Mouse (Mus musculus): ENCODE data around the gene Mdc1.

Gene Mdc1

DNA sequence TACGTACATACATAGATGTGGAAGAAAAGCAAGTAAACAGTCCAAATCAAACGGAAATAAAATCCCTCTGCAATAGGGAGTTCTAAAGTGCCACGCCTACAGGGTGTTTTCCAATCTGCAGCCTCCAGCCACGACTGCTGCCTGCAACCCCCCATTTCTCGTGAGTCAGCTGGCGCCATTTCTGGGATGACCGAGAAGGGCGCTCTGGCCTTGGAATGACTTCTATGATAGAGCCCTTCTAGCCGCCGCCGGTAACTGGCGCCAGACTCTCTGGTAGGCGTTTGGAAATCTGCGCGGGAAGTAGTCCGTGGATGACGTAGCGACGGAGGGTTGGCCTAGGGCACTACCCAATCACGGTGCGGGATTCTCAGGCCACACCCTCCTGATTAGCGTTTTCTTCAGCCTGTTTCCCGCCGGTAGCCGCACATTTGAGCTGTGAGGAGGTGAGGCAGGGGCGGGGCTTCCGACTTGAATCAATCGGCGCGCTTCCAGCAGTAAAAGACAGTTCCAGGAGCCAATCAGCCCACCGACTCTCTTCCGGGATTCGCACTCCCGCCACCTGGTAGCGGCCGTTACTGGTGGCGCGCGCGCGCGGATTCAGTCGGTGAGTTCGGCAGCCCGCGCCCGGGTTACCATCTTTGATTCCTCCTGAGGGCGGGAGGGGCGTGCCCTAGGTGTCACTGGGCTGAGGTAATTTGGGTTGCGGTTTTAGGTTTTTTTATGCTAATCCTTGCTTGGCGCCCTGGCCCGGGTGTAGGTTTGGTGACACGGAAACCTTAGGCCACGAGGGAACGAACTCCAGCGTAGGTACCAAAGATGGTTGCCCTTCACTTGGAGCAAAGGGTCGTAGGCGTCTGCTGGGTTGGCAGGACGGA is at the start of gene Mdc1:
Gene Mdc1 (plus strand): TSS at position 440 of the 875 bp plus-strand sequence.
- peak; percentile 100 for DNase-seq (ENCODE audit: low read depth, low spot score)

DNA sequence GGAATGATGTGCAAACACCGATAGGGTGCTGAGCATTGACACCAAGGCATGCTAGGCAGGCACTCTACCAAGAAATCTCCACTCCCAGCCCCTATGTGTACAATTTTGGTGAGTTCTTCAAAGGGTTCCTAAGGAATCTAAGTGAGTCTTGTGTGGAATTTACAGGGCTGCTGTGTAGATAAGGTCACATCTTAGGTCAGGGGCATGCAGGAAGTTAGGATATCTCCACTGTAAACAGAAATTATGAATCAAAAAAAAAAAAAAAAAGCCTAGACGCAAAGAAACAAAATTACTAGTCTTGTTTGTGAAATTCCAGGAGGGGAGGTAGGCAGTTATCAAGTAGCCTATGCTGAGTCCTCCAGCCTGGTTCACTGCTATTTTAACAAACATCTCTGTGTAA is 48.5 kb upstream of the Mdc1 start:
- no peak for DNase-seq (ENCODE audit: low read depth, low spot score)

DNA sequence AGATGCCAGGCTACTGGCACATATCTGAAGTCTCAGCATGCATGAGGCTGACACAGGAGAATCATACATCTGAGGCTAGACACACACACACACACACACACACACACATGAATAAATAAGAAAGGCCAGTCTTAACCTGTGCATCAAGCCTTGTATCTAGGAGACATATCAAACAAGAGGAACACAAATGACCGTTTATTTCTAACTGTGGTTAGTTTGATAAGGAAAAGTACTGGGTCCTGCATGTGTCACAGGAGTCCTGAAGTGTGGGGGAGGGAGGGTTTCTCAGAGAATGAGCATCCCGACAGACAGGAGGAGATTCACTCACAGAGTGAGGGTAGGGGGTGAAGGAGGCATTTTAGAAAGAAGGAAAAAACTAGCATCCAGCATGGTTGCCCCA is 46.2 kb upstream of the Mdc1 start:
- no peak for DNase-seq (ENCODE audit: low read depth, low spot score)

DNA sequence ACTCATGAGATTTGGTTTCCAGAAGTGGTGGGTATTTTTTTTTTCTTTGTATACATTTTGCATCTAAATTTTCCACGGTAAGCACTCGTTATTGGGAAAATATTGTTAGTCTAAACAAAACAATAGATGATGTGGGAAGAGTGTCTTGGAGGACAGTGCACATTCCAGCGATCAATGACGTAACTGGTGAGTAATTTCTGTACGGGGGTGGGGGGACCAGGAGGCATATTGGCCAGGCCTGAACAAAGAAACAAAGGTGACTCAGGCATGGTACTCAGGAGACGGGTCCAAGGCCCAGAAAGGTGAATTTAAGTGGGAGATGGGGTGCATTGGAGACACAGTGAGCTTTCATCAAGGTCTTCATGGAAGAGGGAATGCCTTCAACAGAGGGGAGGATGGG is 45.7 kb upstream of the Mdc1 start:
- DNase-seq (ENCODE audit: low read depth, low spot score): no peak

DNA sequence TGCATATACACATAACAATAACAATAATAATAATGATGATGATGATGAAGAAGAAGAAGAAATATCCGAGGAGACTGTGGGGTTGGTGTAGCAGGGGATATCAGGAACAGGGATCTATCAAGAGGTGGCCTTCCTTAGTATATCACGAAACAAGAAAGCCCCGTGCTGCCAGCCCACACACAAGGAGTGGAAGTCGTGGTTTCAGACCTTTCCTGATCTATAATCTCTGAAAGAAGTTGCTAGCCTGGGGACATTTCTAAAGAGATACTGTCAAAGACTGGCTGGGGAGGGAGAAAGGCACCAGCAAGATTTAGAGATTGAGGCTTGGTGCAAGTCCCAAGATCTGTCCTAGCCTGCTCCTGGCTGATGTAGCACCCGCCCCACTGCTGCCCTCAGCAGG is 44.5 kb upstream of the Mdc1 start:
- DNase-seq (ENCODE audit: low read depth, low spot score): no peak

DNA sequence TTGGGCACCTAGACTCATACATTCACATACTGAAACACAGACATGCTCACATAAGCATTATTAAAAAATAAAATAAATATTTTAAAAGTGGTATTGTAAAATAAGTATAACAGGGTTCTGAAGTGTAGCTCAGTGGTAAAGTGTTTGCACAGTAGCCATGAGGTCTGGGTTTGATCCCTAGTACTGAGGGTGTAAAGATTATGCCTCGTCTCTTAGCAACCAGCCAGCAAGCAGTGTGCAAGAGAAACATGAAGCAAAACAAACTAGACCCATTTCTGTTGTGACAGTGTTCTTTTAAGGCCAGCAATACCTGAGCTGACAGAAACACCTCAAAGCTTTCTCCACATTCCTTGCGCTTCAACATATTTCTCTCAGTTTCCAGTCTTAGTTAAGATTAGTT is 40.4 kb upstream of the Mdc1 start:
- no peak for DNase-seq (ENCODE audit: low read depth, low spot score)

DNA sequence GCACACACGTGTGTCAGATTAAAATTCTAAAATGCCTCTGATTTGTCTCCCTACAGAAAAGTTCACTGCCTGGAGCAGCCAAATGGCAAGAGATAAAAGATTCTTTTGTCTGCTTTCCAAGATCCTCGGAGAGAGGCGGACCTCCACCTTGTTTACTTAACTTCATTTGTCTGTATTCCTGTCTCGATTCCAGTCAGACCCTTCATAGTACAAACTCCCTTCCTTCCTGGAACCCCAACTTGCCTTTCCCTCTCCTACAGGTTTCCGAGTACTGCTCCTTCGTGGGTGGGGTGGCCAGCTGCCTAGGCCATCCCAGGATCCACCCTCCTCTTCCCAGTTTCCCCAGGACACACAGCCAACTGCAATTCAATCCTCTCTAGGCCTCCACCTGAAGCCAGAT is 38.3 kb upstream of the Mdc1 start:
- DNase-seq (ENCODE audit: low read depth, low spot score): no peak

DNA sequence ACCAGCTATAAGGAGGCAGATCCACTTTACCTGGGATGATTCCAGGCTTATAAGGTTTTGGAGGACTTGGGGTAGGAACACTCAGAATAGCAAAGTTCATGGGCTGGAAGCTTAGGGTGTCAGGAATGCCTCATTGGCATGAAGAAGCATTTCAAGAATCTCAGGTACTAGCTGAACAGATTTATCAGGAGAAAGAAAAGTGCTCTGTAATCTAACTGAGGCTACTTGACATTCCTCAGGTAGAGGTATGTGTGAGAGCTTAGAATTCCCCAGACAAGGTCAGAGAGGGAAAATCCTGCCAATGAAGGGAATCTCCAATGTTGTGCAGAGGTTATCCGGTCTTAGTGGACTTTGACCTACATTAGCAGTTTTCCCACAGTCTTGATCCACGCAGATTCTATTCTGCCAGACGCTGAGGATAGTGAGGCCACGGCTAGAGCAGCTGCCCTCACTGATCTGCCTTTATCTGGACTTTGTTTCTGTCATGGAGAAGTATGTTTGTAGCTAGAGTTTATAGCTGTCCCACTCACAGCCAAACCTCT is 37.4 kb upstream of the Mdc1 start:
- peak; percentile 33 for DNase-seq (ENCODE audit: low read depth, low spot score)

DNA sequence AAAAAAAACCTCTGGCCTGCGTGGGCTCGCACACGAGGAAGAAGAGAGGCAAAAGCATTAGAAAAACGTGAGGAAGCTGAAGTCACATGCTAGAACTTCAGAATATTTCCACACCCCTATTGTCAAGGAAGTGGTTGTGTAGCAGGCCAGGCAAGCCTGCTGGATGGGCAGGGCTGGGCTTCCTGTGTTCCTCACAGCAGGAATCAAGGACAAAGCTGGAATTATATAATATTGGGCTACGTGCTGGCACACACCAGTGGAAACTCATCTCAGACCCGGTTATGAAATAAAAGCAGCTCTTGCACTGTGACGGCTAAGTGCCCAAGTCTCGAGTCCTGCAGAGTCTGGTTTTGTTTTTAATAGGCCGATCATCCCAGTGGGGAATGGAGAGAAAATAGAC is 33.2 kb upstream of the Mdc1 start:
- no peak for DNase-seq (ENCODE audit: low read depth, low spot score)

DNA sequence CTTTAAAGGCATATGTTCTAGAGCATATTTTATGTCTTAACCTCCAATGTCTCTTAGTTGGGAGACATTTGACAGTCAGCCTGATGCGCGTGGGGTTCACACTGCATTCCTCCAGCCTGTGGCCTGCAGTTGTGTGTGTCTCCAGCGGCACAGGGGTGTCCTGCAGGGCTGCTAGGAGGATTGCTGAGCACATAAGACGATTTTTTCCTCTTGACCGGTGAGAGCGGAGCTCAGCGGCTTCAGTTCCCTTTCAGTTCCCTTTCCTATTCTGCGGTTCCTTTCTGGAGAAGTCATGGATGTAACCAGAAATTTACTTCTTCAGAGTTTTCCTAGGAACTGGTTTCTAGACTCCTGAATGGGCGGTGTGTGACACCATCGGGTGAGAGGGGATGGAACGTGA is 31.9 kb upstream of the Mdc1 start:
- no peak for DNase-seq (ENCODE audit: low read depth, low spot score)

DNA sequence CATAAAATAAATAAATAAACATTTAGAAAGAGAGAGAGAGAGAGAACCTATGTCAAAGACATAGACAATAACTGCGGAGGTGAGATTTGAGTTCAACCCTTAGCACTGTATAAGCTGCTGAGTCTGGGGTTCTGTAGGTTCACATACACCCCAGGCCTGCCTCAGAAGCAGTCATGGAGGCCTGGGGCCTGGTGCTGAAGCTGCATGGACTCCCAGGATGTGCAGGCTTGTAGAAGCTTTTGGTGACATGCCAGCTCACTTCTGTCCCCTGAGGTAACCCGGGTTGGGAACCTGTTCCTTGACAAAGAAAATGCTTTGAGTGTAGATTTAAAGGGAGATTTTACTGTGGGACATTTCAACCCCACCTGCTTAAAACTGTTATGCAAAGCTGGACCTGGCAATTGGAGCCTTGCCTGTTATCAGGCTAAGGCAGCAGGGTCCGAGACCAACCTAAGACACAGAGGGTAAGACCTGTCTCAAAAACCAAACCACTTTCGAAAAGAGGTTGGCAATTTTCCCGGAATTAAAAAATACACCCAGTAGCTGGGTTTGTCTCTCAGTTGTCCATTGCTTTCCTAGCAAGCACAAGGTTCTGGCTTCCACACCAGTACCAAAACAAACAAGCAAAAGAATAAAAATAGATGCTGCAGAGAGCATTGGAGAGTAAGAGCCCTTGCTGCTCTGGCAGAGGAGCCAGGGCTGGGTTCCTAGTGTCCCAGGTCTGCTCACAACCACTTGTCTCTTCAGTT is 30.2 kb upstream of the Mdc1 start:
- DNase-seq (ENCODE audit: low read depth, low spot score): no peak

DNA sequence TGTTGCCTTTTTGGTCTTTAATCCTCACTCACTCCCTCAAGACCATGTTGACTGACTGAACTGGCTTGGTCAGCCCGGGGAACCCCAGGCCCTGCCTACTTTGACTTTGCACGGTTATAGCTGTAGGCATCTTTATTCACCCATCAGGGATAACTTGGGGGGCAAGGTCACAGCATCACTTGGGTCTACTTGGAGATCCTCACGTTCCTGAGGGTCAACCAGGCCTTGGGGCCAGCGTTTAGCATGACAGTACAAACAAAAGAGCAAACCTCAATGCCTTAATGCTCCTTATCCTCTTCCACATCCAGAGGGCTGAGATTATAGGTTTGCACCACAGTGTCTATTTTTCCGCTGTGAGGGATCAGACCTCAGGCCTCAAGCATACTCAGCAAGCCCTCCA is 29.0 kb upstream of the Mdc1 start:
- no peak for DNase-seq (ENCODE audit: low read depth, low spot score)

DNA sequence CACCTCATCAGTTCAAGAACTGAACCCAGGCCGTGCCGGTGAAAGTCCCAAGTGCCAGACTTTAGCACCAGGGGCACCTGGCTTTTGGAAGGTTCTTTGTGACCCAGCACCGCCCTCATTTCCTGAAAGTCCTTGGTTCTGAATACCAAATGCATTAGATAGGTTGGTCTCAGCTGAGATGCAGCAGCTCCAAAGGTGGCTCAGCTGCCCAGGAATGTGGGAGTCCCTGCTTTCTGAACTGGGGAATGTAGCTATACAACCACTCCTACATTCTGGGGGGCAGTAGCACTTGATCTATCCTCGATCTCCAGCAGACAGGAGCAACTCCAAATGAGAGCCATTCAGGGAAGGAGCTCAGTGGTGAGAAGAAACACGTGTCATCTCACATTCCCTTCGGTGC is 28.6 kb upstream of the Mdc1 start:
- peak; percentile 70 for DNase-seq (ENCODE audit: low read depth, low spot score)

DNA sequence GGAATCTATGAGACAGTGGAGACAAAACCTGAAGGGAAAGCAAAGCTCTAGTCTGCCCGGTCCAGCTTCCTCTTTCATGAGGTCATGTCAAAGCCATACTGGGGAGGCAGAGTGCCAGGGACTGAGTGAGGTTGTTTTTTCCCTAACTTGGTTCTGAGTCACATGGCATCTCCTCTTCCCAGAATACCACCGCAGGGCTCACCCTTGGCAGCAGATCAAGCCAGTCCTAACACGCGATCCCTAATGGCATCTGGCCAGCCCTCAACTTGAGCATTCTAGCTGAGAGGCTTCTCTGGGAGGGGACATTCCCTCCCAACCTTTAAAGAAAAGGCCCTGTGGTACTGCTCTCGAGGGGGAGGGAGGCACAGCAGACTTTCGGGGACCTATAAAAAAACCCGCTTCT is 28.1 kb upstream of the Mdc1 start:
- DNase-seq (ENCODE audit: low read depth, low spot score): no peak

DNA sequence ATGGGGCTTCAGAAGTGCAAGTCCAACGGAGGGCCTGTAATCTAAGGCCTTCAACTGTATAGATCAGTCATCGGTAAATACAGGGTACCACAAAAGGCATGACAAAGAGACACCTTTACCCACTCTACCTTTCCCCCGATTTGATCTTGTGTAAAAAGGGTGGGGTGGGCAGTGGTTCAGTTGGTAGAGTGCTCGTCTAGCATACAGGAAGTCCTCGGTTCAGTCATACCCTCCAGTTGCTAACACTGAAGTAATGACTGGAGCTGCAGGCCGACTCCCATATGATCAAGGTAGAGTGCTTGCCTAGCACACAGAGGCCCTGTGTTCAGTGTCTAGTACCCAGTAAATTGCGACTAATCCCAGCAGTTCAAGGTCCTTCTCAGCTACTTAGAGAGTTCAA is 27.7 kb upstream of the Mdc1 start:
- no peak for DNase-seq (ENCODE audit: low read depth, low spot score)

DNA sequence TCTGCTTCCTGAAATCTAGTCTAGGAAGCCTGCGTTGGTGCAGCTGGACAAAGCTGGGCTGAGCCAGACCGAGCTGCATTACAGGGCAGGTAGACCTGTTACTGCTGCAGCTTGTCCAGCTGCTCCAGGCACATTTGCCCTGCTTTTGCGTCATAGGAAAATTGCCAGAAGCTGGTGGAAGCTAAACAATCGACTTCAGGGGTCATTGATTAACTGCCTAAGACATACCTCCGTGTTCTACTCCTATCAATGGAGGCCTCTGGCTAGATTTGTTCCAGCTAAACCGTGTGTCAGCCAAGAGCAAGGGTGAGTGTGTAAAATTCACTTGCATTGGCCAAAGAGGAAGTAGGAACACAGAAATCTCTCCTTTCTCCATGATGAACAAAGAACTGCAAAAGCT is 26.6 kb upstream of the Mdc1 start:
- no peak for DNase-seq (ENCODE audit: low read depth, low spot score)

DNA sequence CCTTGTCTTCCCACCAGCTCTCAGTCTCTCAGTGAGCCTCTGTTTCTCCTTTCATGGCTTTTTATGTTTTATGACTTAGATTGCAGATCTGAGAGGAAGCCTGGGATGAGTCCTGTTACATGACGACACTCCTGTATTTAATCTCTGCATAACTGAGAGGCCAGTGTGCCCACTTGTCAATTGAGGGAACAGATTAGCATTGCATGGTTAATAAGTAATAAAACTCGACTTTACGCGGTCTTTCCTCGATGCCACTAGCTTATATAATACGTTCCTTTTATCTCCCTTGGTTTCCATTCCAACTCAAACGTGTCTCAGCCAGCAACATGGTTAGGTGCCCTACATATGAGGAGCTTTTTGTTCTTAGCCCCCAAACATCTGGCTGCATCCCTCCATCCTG is 25.5 kb upstream of the Mdc1 start:
- DNase-seq (ENCODE audit: low read depth, low spot score): no peak

DNA sequence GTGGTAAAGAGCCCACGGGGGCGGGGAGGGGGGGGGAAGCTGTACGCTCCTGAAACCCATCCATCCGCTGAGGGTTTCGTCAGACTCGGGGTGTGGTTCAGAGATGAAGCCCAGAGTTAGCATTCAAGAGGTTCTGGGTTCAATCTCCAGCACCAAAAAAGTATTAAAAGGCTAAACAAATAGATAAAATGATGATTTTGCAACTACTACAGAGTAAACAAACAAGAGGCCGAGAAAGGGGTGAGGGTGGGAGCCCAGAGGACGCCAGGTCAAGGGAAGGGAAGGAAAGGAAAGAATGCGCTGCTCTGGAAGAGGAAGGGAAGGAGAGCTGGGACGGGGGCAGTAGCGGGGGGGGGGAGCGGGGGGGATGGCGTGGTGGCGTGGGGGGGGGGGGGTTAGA is 24.6 kb upstream of the Mdc1 start:
- DNase-seq (ENCODE audit: low read depth, low spot score): no peak

DNA sequence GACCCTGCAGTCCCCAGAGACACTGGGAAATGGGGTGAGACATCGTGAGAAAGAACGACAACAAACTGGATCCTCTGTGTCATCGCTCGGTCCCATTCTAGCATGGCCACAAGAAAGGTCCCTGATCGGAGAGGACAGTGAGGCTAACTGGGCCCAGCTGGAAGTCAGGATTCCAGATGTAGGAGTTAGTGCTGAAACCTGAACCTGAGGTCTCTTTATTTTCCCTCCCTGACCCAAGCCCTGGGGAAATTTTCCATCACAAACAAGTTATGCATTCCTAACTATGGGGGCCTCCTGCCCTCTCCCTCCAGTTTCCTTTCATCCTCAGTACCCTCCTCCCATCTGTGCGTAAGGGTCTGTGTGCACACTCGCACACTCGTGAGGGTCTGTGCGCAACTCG is 24.1 kb upstream of the Mdc1 start:
- DNase-seq (ENCODE audit: low read depth, low spot score): no peak

DNA sequence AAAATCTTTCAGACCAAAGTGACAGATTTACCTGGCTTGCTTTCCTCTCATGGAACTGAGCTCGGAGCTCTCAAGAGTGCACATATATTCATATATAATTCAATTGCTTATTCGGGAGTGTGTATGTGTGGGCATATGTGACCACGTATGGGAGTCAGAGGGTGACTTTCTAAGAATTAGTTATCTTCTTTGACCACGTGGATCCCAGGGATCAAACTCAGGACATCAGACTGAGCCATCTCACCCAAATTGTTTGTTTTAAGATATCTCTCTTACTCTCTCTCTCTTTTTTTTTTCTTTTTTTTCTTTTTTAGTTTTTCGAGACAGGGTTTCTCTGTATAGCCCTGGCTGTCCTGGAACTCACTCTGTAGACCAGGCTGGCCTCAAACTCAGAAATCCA is 21.2 kb upstream of the Mdc1 start:
- no peak for DNase-seq (ENCODE audit: low read depth, low spot score)

DNA sequence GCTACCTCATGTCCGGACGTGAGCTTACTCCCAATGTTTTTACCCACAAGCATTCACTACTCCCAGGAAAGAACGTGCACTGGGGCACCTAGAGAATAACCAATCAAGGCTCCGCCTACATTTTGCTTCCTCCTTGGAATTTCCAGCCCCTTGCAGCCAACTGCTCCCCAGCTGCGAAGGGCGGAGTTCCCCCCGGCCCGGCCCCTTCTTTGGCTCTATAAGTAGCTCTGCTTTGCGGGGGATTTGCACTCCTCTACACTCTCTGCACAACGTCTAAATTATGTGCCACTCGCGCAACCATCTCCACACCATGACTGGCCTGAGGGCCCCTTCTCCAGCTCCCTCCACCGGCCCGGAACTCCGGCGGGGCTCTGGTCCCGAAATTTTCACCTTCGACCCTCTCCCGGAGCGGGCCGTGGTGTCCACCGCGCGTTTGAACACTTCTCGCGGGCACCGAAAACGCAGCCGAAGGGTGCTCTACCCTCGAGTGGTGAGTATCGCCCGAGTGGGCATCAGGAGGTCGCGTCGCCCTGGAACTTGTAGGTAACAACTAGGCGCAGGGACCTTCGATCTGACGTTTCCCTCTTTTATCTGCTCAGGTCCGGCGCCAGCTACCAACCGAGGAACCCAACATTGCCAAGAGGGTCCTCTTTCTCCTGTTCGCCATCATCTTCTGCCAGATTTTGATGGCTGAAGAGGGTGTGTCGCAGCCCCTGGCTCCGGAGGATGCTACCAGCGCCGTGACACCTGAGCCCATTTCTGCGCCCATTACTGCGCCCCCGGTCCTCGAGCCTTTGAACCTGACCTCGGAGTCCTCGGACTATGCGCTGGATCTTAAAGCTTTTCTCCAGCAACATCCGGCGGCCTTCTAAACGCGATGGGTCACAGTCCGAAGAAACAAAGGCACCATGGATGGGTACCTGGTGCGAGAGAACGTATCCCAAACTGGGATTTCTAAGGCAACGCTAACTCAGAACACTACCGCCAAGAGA is 19.6 kb upstream of the Mdc1 start, which contains the start of gene Ier3:
Gene Ier3 (plus strand): TSS at position 246 of the 992 bp plus-strand sequence.
- peak; percentile 93 for DNase-seq (ENCODE audit: low read depth, low spot score)

DNA sequence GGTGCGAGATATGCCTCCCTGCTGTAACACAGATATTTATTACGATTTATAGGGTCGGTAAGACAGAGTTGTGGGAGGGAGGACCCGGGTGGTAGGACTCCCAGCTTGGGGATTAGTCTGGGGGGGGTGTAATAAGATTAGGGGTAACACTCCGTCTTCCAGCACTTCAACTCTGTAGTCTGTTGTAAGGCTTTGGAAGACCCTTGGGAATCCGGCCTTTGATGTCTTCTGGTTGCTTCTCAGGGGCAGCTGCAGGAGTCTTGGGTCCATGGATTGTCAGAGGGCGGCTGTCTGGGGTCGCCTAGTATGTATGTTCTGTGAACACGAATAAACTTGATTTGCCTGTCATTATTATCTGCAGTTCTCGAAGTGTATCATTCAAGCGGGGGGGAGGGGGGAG is 18.8 kb upstream of the Mdc1 start:
- DNase-seq (ENCODE audit: low read depth, low spot score): no peak
